Mouse (Mus musculus) liver, embryonic 13.5 days (tissue): Measurements from ENCODE around the gene Eif2b5. TPM values are rescaled to one million over a fixed set of nuclear protein-coding genes. Genes with fewer than 3 reads are reported as not detected.
"Not testable (repeated sequence)": the region's sequence is repeated elsewhere in the genome, so short reads cannot be mapped to it uniquely, and the experiment has no call there.

ENCODE experiments used
- ATAC-seq: fragments of 200-750 bp; cut with Nextera tagmentation; 2 replicates; pipeline ENCODE4 v1.8.0; 2017; ENCODE audit warnings: low read depth, mild to moderate bottlenecking, moderate number of reproducible peaks, moderate library complexity
- DNase-seq: peaks from one replicate; pipeline ENCODE4 v3.0.0; 2022
- H3K27ac ChIP-seq: fragments of 300-500 bp; sonication (generic); 2 replicates; pipeline ENCODE4 v1.5.1; 2015; ENCODE audit warnings: moderate library complexity, mild to moderate bottlenecking, inconsistent platforms
- H3K27me3 ChIP-seq: fragments of 300-500 bp; sonication (generic); 2 replicates; pipeline ENCODE4 v1.6.1; 2015; ENCODE audit warnings: mild to moderate bottlenecking, inconsistent platforms
- H3K36me3 ChIP-seq: fragments of 300-500 bp; sonication (generic); 2 replicates; pipeline ENCODE4 v1.6.1; 2015; ENCODE audit warnings: mild to moderate bottlenecking, inconsistent platforms
- H3K4me1 ChIP-seq: fragments of 300-500 bp; sonication (generic); replicated peaks from 2 replicates; pipeline ENCODE4 v1.6.1; 2015; ENCODE audit warnings: inconsistent platforms
- H3K4me2 ChIP-seq: fragments of 300-500 bp; sonication (generic); 2 replicates; pipeline ENCODE4 v1.6.1; 2015; ENCODE audit warnings: inconsistent platforms, mild to moderate bottlenecking, moderate library complexity
- H3K4me3 ChIP-seq: fragments of 300-500 bp; sonication (generic); replicated peaks from 2 replicates; pipeline ENCODE4 v1.5.1; 2015; ENCODE audit warnings: mild to moderate bottlenecking, inconsistent platforms
- H3K9ac ChIP-seq: fragments of 300-500 bp; sonication (generic); 2 replicates; pipeline ENCODE4 v1.6.1; 2015; ENCODE audit warnings: mild to moderate bottlenecking, inconsistent platforms
- H3K9me3 ChIP-seq: fragments of 300-500 bp; sonication (generic); replicated peaks from 2 replicates; pipeline ENCODE4 v1.6.1; 2016; ENCODE audit warnings: inconsistent platforms
- WGBS: fragments of 180-500 bp; shearing (Covaris S2); methylation state at CpG from one replicate; pipeline ENCODE4 v1.1.7; 2015; ENCODE audit not compliant: insufficient replicate concordance; 5-methylcytosine and 5-hydroxymethylcytosine counted together
- polyA plus RNA-seq: library from polyadenylated mRNA; unstranded; fragments of >200 nt; fragmentation: Nextera tagmentation; extraction: Ambion mirVana; gene quantifications from 2 replicates; pipeline ENCODE4 v1.2.1, GENCODE M21; 2015

The Eif2b5 gene
- polyA plus RNA-seq, 1 experiment from 2014 or later, result 71.1 TPM

DNA sequence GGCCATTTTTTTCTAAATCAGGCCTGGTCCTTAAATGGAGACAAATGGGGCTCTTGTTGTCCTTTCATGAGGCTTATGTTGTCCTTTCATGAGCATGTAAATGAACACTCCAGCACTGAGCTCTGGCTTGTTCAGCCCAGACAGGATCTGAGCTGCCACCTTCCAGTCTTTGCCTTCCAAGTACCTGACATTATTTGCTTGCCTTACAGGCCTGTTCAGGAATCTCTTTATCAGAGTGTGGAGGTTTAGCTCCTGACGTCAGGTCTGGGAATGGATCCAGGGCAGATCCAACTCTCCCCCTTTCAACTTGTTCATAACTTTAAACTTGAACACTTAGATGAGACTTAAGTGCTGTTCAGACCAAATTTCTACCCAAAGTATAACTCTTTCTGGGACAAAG is 21.8 kb upstream of the Eif2b5 start:
- Histone ChIP-seq H3K4me3 (no peak overlapping the region), H3K4me1 (no peaks in the 10 kb centered on the region), H3K27ac (no peak overlapping the region), H3K27me3 (no peaks in the 10 kb centered on the region), H3K4me2 (no peak overlapping the region), H3K36me3 (no peaks in the 10 kb centered on the region), H3K9ac (no peak overlapping the region), H3K9me3 (no peaks in the 10 kb centered on the region)
- DNase-seq (no peak), ATAC-seq (0 out of 2 replicates have a peak, but pooled peaks have one; percentile 31)
- 35% methylated on average over 1 of the region's 1 CpGs for WGBS

DNA sequence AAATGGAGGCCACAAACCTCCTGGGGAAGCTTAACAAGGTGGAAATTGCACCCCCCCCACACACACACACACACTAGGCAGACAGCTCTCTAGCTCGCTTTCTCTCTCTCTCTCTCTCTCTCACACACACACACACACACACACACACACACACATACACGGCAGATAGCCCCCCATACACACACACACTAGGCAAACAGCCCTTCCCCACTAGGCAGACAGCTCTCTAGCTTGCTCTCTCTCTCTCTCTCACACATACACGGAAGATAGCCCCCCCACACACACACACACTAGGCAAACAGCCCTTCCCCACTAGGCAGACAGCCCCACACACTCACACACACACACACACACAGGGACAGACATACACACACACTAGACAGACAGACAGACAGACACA is 21.3 kb upstream of the Eif2b5 start:
- 44% methylated on average over 3 of the region's 3 CpGs for WGBS
- Histone ChIP-seq H3K27ac (no peak overlapping the region; the same call in 1 of the 2 replicates), H3K9ac (no peak overlapping the region), H3K4me1 (no peaks in the 10 kb centered on the region), H3K27me3 (no peaks in the 10 kb centered on the region), H3K9me3 (no peaks in the 10 kb centered on the region), H3K4me3 (no peak overlapping the region), H3K36me3 (no peaks in the 10 kb centered on the region), H3K4me2 (no peak overlapping the region)
- no peak for DNase-seq
- ATAC-seq, result 0 out of 2 replicates have a peak, but pooled peaks have one; percentile 18

DNA sequence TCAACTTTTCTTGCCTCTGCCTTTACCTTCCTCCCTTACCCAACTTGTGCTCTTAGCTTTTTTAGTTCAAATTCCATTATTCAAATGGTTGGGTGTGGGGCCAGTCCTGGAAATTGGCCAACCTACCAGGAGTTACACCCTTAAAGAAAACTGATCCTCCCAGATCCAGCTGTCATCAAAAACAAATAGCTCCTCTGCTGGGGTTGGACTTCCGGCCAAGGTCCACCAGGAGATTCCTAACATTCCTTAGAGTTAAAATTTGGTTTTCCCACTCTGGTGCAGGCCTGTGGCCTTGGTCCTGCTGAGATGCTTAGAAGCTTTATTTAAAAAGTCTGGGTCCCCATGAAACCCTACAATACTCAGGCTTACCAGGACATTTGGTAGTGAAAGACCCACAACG is 20.1 kb upstream of the Eif2b5 start:
- Histone ChIP-seq H3K9ac (no peak overlapping the region), H3K9me3 (no peaks in the 10 kb centered on the region), H3K4me2 (no peak overlapping the region), H3K36me3 (no peaks in the 10 kb centered on the region), H3K4me1 (no peaks in the 10 kb centered on the region), H3K27me3 (no peaks in the 10 kb centered on the region), H3K4me3 (no peak overlapping the region), H3K27ac (no peak overlapping the region)
- 69% methylated on average over 2 of the region's 2 CpGs for WGBS
- ATAC-seq, result no peak
- no peak for DNase-seq

DNA sequence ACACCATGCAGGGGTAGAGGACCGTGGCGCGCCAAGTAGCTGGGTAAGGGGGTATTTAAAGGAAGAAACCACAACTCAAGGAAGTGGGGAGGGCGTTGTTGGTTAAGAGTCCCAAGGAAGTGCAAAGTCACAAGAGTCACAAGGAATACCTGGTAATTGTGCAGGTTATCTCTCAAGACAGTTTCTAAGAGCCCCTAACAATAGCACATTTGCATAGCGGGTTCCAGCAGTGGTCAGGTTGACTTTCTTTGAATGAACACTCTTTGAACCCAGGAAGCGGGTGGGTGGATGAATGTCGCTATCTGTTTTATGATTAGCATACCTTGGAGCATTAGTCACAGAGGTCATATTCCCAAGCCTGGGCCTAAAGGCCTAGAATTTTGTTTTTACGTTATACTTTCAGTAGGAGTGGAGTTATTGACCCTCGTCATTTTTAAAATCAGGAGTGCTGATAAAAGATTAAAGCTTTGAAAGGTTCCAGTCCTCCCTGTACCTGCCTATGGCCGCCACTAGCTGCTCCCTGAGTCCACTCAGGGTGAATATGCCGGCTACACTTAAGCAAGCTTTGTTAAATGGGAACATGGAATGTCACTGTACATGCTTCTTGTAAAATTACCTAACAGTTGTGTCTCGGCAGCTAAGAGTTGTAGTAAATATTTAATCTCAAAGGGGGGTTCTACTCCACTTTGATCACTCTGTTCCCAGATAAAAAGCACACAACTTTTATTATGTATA is 19.4 kb upstream of the Eif2b5 start:
- H3K9me3 ChIP-seq, H3K4me3 ChIP-seq, H3K27me3 ChIP-seq, ATAC-seq, H3K4me1 ChIP-seq, H3K27ac ChIP-seq, H3K36me3 ChIP-seq, H3K4me2 ChIP-seq, H3K9ac ChIP-seq, DNase-seq: not testable (repeated sequence)
- WGBS, result 78% methylated on average over 12 of the region's 12 CpGs

DNA sequence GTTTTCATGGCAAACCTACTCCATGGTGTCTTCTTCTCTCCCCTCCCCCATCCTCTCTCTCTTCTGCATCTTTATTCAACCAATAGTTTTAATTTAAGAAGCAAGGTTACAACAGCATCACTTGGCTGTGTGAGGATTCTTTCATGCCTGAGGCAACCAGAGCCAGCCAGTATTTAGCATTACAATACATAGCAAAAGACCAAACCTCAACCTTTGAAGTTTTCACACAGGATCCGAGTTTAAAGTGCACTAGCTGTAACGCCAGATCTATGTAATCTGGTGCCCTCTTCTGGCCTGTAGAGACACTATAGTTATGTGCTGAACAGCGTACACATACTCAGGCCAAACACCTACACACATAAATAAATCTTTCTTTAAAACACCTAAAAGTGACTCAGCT is 18.5 kb upstream of the Eif2b5 start:
- Histone ChIP-seq H3K4me3 (no peak overlapping the region), H3K4me2 (no peak overlapping the region), H3K27ac (no peak overlapping the region), H3K4me1 (no peaks in the 10 kb centered on the region), H3K36me3 (no peaks in the 10 kb centered on the region), H3K9ac (no peak overlapping the region), H3K9me3 (no peaks in the 10 kb centered on the region), H3K27me3 (no peaks in the 10 kb centered on the region)
- DNase-seq (no peak), ATAC-seq (no peak)
- 23% methylated on average over 3 of the region's 3 CpGs for WGBS

DNA sequence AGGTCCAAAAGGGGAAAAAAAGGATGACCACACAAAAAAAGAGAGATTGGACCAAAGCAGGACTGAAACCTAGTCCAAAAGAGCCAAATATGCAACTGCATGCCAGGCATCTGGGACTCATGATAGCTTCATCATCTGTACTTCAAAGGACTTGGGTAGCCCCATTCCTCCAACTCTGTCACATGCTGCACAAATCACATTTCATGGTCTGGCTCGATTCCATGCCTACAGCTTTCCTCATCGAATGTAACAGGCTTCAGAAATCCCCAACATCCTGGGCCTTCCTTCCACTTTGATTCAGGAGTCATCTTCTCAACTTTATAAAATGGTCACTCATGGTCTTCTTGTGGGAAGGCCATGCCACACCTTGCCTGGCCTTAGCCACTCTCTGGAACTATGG is 16.9 kb upstream of the Eif2b5 start:
- ATAC-seq, result no peak
- WGBS, result 53% methylated on average over 2 of the region's 2 CpGs

DNA sequence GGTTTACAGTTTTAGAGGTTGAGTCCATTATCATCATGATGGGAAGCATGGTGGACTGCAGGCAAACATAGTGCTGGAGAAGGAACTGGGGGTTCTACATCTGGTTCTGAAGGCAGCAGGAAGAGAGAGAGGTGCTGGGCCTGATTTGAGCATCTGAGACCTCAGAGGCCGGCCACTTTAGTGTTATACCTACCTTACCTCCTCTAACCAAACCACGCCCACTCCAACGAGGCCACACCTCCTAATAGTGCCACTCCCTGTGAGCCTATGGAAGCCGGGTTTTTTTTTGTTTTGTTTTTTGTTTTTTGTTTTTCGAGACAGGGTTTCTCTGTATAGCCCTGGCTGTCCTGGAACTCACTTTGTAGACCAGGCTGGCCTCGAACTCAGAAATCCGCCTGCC is 14.9 kb upstream of the Eif2b5 start:
- not testable (repeated sequence) for H3K9ac ChIP-seq, H3K9me3 ChIP-seq, H3K4me1 ChIP-seq, H3K27me3 ChIP-seq, H3K4me3 ChIP-seq, H3K4me2 ChIP-seq, ATAC-seq, H3K36me3 ChIP-seq, DNase-seq, H3K27ac ChIP-seq
- WGBS, result 67% methylated on average over 7 of the region's 7 CpGs

More for the DNA sequence above, 16.9 kb upstream of the Eif2b5 start:
- H3K9ac ChIP-seq, result no peak overlapping the region
- H3K27me3 ChIP-seq, result no peaks in the 10 kb centered on the region
- H3K9me3 ChIP-seq, result no peaks in the 10 kb centered on the region
- H3K4me1 ChIP-seq, result no peaks in the 10 kb centered on the region
- DNase-seq, result no peak
- H3K27ac ChIP-seq, result no peak overlapping the region
- H3K4me2 ChIP-seq, result no peak overlapping the region
- H3K36me3 ChIP-seq, result no peaks in the 10 kb centered on the region
- H3K4me3 ChIP-seq, result no peak overlapping the region

DNA sequence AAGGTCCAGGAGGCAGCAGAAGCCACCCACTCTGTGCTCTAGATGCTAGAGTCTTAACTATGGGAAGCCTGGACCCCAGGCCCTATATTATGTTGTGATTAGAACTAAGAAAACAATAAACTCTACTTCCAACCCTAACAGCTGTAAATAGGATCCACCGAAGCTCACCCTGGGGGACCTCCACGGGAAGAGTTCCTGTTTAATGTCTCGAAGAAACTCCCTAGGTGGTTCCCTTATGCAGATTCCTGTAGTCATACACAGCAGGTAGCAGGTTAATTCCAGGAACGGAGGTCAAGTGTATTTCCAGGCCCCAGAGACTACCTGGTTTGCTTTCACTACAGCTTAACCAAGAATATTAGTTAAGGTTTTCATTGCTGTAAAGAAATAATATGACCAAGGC is 13.6 kb upstream of the Eif2b5 start:
- Histone ChIP-seq H3K27ac (no peak overlapping the region), H3K9ac (no peak overlapping the region), H3K4me3 (no peak overlapping the region), H3K9me3 (no peaks in the 10 kb centered on the region), H3K36me3 (no peaks in the 10 kb centered on the region), H3K4me1 (no peaks in the 10 kb centered on the region), H3K27me3 (no peaks in the 10 kb centered on the region), H3K4me2 (no peak overlapping the region)
- DNase-seq (no peak), ATAC-seq (no peak)
- WGBS, result 40% methylated on average over 4 of the region's 4 CpGs

DNA sequence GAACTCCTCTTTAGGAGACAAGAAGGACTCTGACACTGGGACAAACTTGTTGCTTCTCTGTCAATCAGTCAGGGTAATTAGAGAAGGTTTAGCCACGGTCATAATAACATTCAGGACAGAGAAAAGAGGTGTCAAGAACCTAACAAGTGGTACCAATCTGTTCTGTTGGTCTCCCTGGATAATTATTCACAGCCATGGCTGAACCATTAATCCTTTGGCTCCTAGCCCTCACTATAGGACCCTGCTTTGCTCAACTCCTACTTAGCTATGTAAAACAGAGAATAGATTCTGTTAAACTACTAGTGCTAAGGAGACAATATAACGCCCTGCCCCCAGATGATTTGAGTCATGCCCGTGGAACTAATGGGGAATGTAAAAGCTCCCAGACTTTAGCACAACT is 12.6 kb upstream of the Eif2b5 start:
- no peak overlapping the region for H3K4me2 ChIP-seq
- no peaks in the 10 kb centered on the region for H3K27me3 ChIP-seq
- no peaks in the 10 kb centered on the region for H3K4me1 ChIP-seq
- ATAC-seq (no peak), DNase-seq (no peak)
- no peaks in the 10 kb centered on the region for H3K9me3 ChIP-seq
- no peak overlapping the region for H3K4me3 ChIP-seq
- WGBS, result 52% methylated on average over 3 of the region's 3 CpGs
- no peak overlapping the region for H3K9ac ChIP-seq
- H3K36me3 ChIP-seq, result no peaks in the 10 kb centered on the region
- no peak overlapping the region for H3K27ac ChIP-seq

DNA sequence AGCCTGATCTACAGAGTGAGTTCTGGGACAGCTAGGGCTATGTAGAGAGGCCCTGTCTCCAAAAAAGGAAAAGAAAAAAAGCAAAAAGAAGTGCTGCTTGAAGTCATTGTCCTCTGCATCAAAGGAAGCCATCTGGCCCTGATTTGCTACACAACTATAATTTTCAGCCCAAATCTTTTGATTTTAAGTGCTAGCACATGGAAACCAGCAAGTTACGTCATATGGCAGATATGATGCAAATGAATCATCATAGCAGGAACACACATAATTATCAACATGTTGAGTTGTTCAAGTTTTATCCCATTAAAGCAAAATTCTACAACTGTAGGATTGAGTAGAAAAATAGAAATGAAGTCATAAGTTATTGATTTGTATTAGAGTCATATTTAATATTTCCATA is 10.5 kb upstream of the Eif2b5 start:
- Histone ChIP-seq H3K4me2 (no peak overlapping the region), H3K36me3 (no peaks in the 10 kb centered on the region), H3K4me1 (no peaks in the 10 kb centered on the region), H3K9ac (no peak overlapping the region), H3K4me3 (no peak overlapping the region), H3K27me3 (no peaks in the 10 kb centered on the region), H3K9me3 (no peaks in the 10 kb centered on the region), H3K27ac (no peak overlapping the region)
- 71% methylated on average over 1 of the region's 1 CpGs for WGBS
- DNase-seq (no peak), ATAC-seq (no peak)

DNA sequence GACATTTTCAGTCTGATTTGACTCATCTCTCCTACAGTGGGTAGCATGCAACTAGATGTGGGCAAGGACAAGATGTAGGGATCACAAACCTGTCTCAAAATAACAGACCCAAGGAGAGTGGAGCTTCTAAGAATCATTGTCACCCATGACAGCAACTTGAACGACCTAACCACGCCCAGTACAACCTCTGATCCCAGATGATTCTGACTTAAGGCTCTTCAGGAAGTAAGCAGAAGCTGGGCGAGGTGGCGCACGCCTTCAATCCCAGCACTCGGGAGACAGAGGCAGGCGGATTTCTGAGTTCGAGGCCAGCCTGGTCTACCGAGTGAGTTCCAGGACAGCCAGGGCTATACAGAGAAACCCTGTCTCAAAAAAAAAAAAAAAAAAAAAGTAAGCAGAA is 9.9 kb upstream of the Eif2b5 start:
- H3K36me3 ChIP-seq, H3K9me3 ChIP-seq, H3K4me1 ChIP-seq, H3K9ac ChIP-seq, H3K4me2 ChIP-seq, H3K27ac ChIP-seq, ATAC-seq, H3K4me3 ChIP-seq, H3K27me3 ChIP-seq, DNase-seq: not testable (repeated sequence)
- 59% methylated on average over 9 of the region's 9 CpGs for WGBS

DNA sequence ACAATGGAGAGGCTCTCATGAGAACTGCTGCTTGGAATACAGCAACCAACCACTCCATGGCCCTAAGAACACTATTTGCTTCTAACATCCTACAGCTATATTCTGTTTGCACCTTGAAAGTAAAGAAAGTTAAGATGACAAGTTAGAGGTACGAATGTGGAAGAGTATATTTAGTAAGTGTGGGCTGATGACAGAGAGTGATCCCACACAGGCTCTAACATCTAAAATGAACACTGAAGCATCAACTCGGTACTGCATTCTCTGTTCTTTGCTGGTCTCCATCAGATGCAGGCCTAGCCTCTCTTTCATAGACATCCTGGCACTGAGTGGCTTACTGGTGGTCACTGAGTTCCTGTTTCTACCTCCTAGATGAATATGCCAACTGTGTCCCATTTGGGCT is 9.4 kb upstream of the Eif2b5 start:
- Histone ChIP-seq H3K27me3 (no peaks in the 10 kb centered on the region), H3K9me3 (no peaks in the 10 kb centered on the region), H3K4me2 (no peak overlapping the region), H3K4me1 (no peaks in the 10 kb centered on the region), H3K4me3 (no peak overlapping the region), H3K36me3 (no peaks in the 10 kb centered on the region), H3K27ac (no peak overlapping the region), H3K9ac (no peak overlapping the region)
- 67% methylated on average over 2 of the region's 2 CpGs for WGBS
- ATAC-seq, result no peak
- no peak for DNase-seq
